Mouse (Mus musculus): ENCODE data around the gene Gnas.

Gnas gene

DNA sequence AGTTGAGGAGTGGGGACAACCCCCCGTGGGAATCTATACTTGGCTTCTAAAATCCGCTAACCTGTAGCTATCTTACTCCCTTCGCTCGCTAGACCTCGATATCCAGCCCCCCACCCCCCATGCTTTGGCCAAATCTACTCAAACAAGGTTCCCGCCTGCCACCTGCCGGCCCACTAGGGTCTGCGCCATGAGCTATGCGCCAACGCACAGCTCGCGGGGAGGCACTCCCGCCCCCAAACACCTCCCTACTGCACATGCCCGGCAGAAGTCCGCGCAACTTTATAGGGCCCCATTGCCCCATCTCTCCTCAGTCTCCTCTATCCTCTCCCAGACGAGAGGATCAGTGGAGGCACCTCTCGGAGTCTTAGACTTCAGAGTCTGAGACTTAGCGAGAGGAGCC is at the start of gene Gnas:
Gene Gnas, plus strand, starts transcription at position 310 of the 400 bp plus-strand sequence.
- peak; percentile 63 for DNase-seq

DNA sequence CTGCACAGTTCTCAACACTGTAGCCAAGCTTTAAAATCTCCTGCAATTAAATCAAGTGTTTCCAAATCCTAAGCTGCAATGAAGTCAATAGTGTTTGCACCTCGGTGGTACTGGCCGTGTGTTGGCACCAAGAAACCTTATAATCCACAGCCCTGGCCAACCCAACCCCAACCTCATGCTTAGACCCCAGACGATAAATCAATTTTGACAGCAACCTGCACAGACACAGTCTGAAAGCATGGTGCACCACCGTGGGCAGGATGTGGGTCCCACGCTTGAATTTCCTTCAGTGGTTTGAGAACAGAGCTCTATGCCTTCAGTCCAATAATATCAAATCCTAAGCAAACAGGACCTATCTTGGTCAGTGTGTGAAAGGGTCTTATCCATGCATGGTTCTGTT is 41.7 kb upstream of the Gnas start:
- DNase-seq = no peak

- DNase-seq = no peak
Observed at GRCm38 (mm10) chr2:174251963-174252362, 32.2 kb upstream of the Gnas start.

DNA sequence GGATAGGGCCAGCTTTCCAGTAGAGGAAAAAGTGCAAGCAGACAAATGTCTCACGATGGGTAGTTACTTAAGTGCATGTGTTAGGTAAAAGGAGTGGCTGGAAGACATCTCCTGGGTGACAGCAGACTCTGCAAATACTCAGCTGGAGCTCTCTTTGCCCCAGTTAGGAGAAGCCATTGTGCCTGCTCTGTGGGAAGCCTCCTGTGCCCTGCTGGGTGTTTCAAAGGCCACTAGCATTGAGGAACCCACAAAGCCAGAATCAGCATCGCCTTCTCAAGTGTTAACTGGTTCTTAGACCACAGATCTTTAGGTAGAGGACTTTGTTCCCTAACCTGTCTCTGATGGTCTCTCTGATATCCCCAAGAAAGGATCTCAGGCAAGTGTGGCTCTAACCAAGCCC is 26.8 kb upstream of the Gnas start:
- no peak for DNase-seq

DNA sequence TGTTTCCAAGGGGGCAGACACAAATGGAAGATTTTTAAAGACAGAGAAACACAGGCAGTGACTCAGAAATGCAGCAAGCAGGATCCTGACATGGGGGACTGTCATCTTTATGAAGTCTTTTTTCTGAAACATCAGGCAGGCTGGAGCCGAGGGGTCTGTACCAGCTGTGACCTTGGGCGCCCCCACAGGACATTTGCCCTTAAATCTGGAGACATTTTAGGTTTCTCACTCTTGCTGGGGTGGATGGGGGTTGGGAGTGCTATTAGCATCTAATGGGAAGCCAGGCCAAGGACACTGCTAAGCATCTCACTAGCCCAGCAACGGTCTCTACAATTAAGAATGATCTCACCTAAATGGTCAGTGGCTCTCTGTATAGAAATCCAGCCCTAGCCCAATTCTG is 24.1 kb upstream of the Gnas start:
- DNase-seq = no peak

DNA sequence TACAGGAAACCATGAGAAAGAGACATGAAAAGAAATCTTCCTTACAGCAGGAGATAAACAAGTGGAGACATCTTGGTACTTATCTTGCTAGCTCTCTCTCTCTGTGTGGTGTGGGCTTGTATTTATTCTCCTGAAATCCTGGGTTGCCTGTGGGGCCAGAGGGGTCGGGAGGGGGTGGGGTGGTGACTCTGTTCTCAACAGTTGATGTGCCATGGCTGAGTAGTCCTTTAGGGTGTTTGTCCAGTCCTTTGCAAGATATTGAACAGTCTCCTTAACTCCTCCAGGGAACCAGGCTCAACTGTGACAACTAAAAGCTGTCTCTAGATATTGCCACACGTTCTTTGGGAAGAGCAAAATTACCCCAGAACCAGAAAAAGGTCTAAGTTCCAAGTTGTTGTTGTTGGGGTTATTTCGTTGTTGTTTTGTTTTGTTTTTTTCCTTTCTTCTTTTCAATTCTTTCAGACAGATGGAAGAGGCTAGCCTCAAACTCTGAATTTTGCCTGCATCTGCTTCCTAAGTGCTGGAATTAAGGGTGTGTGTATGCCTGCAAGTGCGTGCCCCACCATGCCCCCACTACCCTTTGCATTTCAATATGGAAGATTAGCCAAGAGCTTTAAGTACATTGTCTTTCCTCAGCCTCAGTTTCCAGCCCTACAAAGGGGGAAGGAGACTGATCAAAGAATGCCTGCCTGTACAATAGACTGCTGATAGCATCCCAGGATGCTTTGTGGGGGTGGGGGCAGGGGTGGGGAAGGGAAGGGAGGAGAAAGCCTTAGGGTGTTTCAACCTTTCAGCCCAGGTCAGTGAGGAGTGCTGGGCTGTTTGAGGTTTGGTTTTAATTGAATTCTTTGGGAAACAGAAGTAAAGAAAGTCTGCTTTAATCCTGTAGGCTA is 23.0 kb upstream of the Gnas start:
- no peak for DNase-seq

DNA sequence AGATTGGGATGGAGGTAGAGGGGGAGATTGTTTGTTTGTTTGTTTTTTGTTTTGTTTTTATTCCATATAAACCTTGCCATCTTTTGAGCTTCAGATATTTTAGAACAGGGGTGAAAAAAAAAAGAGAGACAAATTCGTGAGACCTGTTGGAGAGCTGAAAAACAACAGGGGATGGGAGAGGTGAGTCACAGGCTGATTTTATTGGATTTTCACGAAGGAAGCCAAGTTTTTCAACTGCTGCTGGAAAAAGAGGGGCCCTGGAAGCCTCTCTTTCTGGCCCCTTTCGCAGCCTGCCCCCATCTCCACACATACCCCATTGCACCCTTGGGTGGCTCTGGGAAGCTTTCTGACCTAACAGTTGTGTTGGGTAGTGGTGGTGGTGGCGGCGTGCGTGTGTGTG is 22.3 kb upstream of the Gnas start:
- no peak for DNase-seq

GRCm38 (mm10) chr2:174263110-174263815 is 20.9 kb upstream of the Gnas start:
- DNase-seq = no peak

DNA sequence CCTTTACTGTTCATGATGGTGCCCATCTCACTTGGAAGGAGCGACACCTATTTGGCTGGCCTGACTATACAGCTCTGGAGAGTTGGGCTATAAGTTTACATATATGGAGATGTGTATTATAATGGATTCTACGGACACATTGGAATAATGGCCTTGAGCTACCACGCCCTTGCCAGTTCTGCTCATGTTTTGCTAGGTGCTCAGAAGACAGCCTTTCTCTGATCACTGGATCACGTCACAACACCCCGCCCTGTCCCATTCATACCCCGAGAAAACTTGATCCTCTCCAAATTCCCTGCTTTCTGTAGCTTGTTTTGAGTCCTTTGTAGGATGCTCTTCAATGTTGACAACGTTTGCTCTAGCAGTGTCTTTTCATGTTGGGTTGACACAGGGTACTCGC is 19.9 kb upstream of the Gnas start:
- DNase-seq = no peak

GRCm38 (mm10) chr2:174270416-174270815 is 13.7 kb upstream of the Gnas start:
- DNase-seq = no peak

DNA sequence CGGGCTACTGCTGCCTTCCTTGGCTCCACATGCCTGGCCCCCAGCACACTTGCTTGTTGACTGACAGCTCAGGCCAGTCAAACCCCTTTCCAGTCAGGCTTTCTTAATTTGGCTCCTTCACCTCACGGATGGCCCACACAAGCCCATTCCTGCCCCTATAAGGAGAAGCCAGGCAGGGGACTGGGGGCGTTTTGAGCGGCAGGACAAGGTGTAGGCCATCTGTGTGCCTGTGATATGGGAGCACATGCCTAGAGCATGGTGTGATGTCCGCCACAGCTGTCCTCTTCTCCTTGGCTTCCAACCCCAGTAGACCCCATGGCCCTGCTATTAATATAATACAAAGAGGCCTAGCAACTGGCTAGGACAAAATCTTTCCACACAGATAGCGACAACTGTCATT is 12.7 kb upstream of the Gnas start:
- no peak for DNase-seq

DNA sequence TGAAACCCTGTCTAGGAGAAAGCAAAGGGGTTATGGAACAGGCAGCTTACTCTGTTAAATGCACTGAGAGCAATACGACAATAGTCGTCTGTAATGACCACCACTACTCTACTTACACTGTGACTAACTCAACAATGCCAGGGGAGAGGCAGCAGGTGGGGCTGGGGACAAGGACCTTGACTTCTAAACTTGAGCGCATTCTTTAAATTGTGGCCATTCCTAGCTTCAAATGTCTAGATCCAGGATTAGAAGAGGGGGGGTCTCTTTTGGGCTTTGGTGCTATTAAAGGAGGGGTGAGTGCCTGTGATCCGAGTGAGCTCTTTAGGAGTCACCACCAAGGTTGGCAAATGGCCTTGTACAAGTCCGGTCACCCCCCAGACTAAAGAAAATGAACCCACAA is 11.0 kb upstream of the Gnas start:
- DNase-seq = no peak

DNA sequence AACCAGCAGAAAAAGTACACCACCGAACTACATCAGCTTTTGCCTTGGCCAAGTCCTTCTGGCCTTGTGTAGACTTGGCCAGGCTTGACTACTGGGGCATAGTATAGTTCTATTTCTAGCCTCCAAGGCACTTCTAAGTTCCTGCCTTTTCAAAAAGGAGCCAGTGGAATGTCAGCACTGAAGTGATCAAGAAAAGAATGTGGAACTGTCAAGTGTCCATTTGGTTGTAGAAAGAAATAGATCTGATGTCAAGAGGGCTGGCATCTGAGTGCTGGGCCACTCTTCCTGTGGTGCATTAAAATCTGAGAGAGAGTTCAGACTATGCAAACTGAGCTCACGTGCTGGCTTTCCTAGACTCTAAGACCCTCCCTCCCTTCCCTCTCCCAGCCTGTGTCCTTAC is 10.2 kb upstream of the Gnas start:
- DNase-seq = no peak

GRCm38 (mm10) chr2:174279771-174280170 is 4.3 kb upstream of the Gnas start:
- DNase-seq = no peak

GRCm38 (mm10) chr2:174283341-174283740 is 779 bp upstream of the Gnas start:
- no peak for DNase-seq

- no peak for DNase-seq
Observed at GRCm38 (mm10) chr2:174284807-174285457, 812 bp downstream of the Gnas start.

GRCm38 (mm10) chr2:174285921-174286470 is 1.9 kb downstream of the Gnas start:
- DNase-seq = no peak

GRCm38 (mm10) chr2:174287921-174288320 is 3.8 kb downstream of the Gnas start:
- DNase-seq = no peak

DNA sequence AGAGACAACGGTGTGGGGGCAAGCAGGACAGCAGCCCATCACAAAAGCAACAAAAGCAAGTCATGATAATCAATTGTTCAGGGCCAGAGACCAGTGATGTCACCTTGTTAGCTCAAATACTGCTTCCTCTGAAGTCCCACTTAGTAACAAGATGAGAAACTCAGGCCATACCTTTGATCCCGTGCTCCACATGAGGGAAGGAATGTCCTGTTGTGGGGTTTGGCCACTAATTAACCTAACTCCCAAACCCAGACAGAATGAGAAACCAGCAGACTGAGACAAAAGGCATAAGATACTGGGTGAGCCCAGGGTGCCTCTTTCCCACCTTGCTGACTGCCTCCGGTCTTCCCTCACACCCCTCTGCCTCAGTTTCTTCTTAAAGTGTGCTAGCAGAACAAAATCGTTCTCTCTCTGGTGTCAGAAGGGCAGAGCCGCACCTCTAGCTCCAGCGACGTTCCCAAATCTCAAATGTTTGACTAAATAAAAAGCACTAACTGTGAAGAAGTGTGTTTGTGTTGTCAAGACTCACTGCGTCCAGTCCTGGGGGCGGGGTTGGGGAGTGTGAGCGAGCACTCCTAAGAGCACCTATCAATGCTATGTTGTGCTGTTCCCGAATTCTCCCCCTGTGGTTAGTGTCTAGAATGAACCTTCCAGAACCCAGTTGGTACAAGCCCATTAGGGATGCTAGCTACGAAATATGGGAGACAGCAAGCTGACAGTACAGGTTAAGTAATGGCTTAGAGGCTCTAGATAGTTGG is 4.7 kb downstream of the Gnas start:
- no peak for DNase-seq

GRCm38 (mm10) chr2:174291029-174291661 is 7.0 kb downstream of the Gnas start:
- DNase-seq = no peak

DNA sequence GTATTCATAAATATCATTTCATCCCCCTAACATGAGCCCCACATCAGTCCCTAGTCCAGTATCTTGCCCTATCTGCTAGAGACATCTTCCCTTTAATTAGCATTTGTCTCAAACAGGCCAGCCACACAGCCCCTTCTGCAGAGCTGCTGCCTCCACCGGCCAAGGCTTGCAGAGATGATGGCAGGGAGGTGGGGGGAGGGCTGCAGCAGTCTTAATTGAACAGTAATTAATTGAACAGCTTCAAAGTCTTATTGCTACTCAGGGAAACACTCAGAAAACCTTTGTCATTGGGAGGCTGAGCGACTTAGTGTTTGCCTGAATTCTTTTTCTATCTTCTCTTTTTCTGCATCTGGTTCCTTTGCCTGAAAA is 7.5 kb downstream of the Gnas start:
- DNase-seq = no peak

GRCm38 (mm10) chr2:174294457-174294856 is 10.3 kb downstream of the Gnas start:
- DNase-seq = no peak

Measured in right cerebral cortex, postnatal 4 days (tissue).